Mouse (Mus musculus): ENCODE results near the gene Ugt1a9.
"Not testable (repeated sequence)": the region's sequence is repeated elsewhere in the genome, so short reads cannot be mapped to it uniquely, and the experiment has no call there.

Gene Ugt1a9

GRCm38 (mm10) chr1:88222216-88222615 is 151.6 kb downstream of the Ugt1a9 start:
- CTCF ChIA-PET: no interaction called here

DNA sequence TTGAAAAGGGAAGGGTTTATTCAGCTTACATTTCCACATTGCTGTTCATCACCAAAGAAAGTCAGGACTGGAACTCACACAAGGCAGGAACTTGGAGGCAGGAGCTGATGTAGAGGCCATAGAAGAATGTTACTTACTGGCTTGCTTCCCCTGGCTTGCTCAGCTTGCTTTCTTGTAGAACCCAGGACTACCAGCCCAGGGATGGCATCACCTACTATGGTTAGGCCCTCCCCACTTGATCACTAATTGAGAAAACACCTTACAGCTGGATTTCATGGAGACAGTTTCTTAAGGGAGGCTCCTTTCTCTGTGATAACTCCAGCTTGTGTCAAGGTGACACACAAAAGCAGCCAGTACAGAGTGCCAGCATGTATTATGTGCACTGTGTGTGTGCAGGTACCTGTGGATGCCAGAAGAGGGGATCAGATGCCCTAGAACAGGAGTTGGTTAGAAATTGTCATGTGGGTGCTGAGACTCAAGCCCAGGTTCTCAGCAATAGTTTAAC is 152.5 kb downstream of the Ugt1a9 start:
- CTCF ChIA-PET: interaction anchor here (0.6 kb wide), 3 partner anchors 53 to 933 kb away, joined by 4 to 7 read pairs (median 4); no protein-coding TSS in a partner anchor

GRCm38 (mm10) chr1:88223591-88223990 is 153.0 kb downstream of the Ugt1a9 start:
- CTCF ChIA-PET: no interaction called here

GRCm38 (mm10) chr1:88224029-88224776 is 153.6 kb downstream of the Ugt1a9 start:
- CTCF ChIA-PET: no interaction called here

DNA sequence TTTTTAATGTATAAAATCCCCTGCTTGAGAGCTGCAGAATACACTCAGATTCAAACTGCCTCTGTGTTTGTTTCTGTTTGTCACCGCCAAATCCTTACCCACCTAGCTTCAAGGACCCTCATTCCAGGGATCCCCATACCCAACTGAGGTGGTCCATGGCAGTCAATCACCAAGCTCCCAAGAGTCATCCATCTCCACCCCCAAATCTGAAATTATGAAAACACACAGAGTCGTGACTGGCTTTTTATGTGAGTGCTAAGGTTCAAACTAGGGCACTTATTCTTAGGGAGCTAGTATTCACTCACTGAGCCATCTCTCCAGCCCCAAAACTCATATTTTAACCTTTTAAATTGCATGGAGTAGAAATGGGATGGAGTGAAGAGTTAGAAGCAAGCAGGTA is 154.7 kb downstream of the Ugt1a9 start:
- CTCF ChIA-PET: not testable (repeated sequence)

- CTCF ChIA-PET: no interaction called here
These were observed 155.1 kb downstream of the Ugt1a9 start for GRCm38 (mm10) chr1:88225741-88226140.

DNA sequence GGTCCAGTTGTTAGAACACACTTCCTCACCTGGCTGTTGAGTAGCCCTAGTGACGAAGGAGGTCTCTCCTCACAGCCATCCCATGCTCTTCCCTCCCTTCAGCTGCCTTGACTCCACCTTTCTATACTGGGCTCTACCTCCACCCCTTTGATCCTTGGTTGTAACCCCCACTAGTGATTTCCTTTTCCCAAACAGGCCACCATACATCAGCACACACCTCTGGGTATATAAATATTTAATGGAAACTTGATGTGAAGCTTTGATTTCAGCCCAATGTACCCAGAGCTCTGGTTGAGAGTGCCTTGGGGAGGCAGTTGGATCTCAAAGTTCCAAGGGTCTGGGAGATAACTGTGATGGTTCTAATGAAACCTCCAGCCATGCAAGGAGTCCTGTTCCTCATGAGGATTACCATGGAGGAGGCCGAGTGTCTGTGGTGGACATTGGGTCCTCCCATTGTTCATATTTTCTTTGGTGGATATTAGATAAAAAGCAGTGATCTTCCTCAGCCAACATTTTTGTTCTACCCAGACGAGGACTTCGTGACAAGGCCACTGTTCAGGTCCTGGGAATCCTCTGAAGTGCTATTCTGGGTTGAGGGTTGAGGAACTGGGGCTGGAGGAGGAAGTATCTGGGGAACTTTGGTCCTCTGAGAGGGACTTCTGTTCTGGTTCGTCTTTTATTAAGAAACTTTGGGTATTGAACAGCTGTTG is 156.2 kb downstream of the Ugt1a9 start, which contains the start of gene Mroh2a:
TSS of gene Mroh2a (plus strand) at position 317 of the 710 bp plus-strand sequence.
- CTCF ChIA-PET: no interaction called here

- CTCF ChIA-PET: no interaction called here
These were observed 156.9 kb downstream of the Ugt1a9 start for GRCm38 (mm10) chr1:88227482-88227881.

DNA sequence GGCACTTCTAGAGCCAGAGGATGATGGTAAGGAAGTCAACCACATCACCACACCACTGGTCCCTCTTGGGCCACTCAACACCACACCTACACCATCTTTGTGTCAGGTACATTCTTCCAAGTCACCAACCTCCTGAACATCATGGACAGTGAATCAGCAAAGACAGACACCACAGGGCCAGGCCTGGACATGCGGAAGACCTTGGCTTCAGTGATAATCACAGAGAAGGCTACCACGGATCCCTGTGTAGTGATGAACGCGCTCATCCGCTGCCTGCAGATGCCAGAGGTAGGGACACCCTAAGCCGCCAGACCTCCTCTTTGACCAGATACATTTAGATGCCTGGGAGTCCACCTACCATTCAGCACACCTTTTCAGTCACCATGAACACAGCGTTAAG is 157.5 kb downstream of the Ugt1a9 start:
- CTCF ChIA-PET: no interaction called here

DNA sequence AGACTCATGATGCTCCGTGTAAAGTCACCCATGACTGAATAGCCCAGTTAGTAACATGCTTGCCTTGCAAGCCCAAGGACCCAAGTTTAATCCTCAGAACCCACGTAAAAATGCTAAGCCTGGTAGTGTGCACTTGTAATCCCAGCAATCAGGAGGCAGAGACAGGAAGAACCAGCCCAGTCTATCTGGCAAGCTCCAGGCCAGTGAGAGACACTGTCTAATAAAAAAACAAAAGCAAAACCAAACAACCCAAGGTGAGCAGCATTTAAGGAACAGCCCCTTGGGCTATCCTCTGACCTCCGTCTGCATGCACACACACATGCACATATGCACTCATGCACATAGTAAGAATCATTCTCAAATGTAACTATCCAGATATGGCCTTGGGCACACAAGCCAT is 159.0 kb downstream of the Ugt1a9 start:
- CTCF ChIA-PET: no interaction called here

- CTCF ChIA-PET: no interaction called here
These were observed 159.4 kb downstream of the Ugt1a9 start for GRCm38 (mm10) chr1:88229986-88230385.

GRCm38 (mm10) chr1:88230421-88230820 is 159.8 kb downstream of the Ugt1a9 start:
- CTCF ChIA-PET: no interaction called here

GRCm38 (mm10) chr1:88230981-88231802 is 160.6 kb downstream of the Ugt1a9 start:
- CTCF ChIA-PET: interaction anchor here (0.7 kb wide), 1 partner anchor 17 kb away, joined by 3 read pairs; no protein-coding TSS in a partner anchor

DNA sequence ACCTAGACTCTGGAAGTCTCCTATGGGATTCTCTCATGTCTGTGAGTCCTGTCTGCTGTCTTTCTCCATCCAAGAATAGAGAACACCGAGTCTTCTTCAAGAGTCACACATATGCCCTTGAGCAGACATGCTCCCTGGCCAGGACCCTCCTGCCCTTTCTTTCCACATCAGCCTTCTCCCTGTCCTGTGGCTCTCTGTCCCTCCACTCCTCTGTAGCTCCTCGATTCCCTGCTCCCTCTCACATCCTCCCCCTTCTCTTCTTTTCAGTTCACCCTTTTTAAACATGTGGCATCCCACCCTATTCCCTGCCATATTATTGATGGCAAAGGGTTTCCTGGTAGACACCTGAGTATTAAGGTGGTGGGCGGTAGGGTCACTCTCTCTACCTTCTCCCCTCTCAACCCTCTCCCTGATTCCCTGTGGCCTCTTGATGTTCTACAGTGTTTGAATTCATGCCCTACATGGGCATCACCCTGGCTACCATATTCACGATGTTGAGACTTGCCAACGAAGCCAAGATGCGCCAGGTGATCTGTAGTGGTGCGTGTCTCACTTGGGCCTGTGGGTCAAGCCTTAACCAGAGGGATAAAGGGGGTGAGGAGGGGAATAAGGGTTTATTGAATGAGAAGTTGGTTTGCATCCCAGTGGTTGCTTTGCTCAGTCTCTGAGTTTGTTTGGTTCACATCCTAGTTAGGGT is 161.4 kb downstream of the Ugt1a9 start:
- CTCF ChIA-PET: interaction anchor here (0.7 kb wide), 1 partner anchor 16 kb away, joined by 3 read pairs; no protein-coding TSS in a partner anchor

GRCm38 (mm10) chr1:88232664-88233380 is 162.2 kb downstream of the Ugt1a9 start:
- CTCF ChIA-PET: no interaction called here

DNA sequence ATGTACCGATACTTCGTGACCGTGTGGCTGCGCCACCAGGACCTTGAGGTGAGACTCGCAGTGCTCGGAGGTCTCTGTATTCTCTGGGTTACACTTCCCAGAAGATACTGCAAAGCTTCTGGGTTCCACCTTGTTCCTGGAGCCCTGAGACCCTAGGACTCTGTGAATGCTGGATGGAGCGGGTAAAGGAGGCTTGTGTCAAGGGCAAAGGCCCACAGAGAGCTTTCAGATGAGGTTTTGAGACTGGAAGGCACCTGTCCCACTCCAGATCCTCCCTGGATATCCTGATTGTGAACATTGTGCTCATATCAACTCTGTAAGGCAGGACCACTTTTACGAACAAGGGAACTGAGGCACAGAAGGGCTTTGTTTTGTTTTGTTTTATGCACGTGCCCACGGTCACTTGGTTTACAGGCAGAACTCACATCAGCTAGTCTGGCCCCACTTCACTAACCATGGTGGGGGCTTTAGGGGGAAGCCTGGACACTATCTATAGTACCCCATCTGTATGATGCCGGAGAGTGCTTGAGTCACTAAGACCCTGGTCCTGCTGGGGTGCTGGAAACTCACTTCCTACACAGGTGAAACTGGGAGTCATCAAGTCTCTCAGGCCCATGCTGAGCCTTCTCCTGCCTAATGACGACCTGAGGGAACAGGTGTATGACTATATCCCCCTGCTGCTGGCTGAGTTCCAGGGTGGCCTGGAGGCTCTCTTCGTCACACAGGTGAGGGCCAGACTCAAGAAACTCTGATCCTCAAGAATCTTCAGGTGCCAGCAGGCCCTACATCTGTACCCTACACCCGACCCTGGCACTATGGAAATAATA is 163.0 kb downstream of the Ugt1a9 start:
- CTCF ChIA-PET: no interaction called here

GRCm38 (mm10) chr1:88234248-88234610 is 163.6 kb downstream of the Ugt1a9 start:
- CTCF ChIA-PET: no interaction called here

GRCm38 (mm10) chr1:88234646-88235045 is 164.0 kb downstream of the Ugt1a9 start:
- CTCF ChIA-PET: no interaction called here

- CTCF ChIA-PET: interaction anchor here (0.6 kb wide), 1 partner anchor 49 kb away, joined by 5 read pairs; no protein-coding TSS in a partner anchor
These were observed 164.7 kb downstream of the Ugt1a9 start for GRCm38 (mm10) chr1:88235046-88235893.

Measured in spleen, embryonic (tissue).